Mouse (Mus musculus) MEL (cell line): ENCODE data around the gene Szrd1. TPM values are rescaled to one million over a fixed set of nuclear protein-coding genes. Genes with fewer than 3 reads are reported as not detected.
A peak's percentile ranks its signal among the peaks of the same experiment; 100 is the strongest.

Source experiments
- BHLHE40 ChIP-seq: IDR thresholded peaks from 2 replicates; pipeline ENCODE4 v1.6.1; 2012; ENCODE audit warnings: low read depth, mild to moderate bottlenecking, inconsistent platforms, low read length, improper control_type of control experiment, borderline replicate concordance
- CHD1 ChIP-seq: IDR thresholded peaks from 2 replicates; pipeline ENCODE4 v1.6.1; 2012; ENCODE audit warnings: low read depth, mild to moderate bottlenecking, inconsistent platforms, low read length, improper control_type of control experiment
- CHD2 ChIP-seq: IDR thresholded peaks from 2 replicates; pipeline ENCODE4 v1.6.1; 2011; ENCODE audit warnings: low read length, improper control_type of control experiment
- CTCF ChIP-seq, 3 experiments: IDR thresholded peaks in 2 of 3; conservative IDR thresholded peaks in 1 of 3; 2 replicates each; pipeline ENCODE4 v1.5.1; 2011 to 2012; ENCODE audit warnings: low read length in 3 of 3, low read depth in 2 of 3, mild to moderate bottlenecking in 2 of 3, improper control_type of control experiment in 1 of 3, inconsistent platforms in 1 of 3, mixed read lengths in 1 of 3, moderate library complexity in 1 of 3; ENCODE audit not compliant: control insufficient read depth in 1 of 3, insufficient read depth in 1 of 3, poor library complexity in 1 of 3, severe bottlenecking in 1 of 3
- E2F4 ChIP-seq: IDR thresholded peaks from 2 replicates; pipeline ENCODE4 v1.6.1; 2011; ENCODE audit warnings: low read depth, low read length, improper control_type of control experiment, borderline replicate concordance
- EP300 ChIP-seq, 2 experiments: IDR thresholded peaks; 2 replicates each; pipeline ENCODE4 v1.6.1; 2011; ENCODE audit warnings: improper control_type of control experiment in 2 of 2, low read length in 2 of 2, low read depth in 1 of 2, mild to moderate bottlenecking in 1 of 2
- GABPA ChIP-seq: IDR thresholded peaks from 2 replicates; pipeline ENCODE4 v1.6.1; 2012; ENCODE audit warnings: low read depth, mild to moderate bottlenecking, inconsistent platforms, low read length, improper control_type of control experiment, moderate library complexity
- MAX ChIP-seq: IDR thresholded peaks from 2 replicates; pipeline ENCODE4 v1.6.1; 2011; ENCODE audit warnings: low read length, improper control_type of control experiment
- MAZ ChIP-seq: IDR thresholded peaks from 2 replicates; pipeline ENCODE4 v1.6.1; 2012; ENCODE audit warnings: low read depth, mild to moderate bottlenecking, inconsistent platforms, low read length, improper control_type of control experiment
- MEF2A ChIP-seq: IDR thresholded peaks from 2 replicates; pipeline ENCODE4 v1.6.1; 2014; ENCODE audit warnings: low read depth, mild to moderate bottlenecking, inconsistent platforms, low read length, improper control_type of control experiment; ENCODE audit not compliant: poor library complexity, insufficient replicate concordance, severe bottlenecking; ENCODE audit errors: extremely low read depth
- MXI1 ChIP-seq: IDR thresholded peaks from 2 replicates; pipeline ENCODE4 v1.6.1; 2011; ENCODE audit warnings: mild to moderate bottlenecking, low read depth, low read length, improper control_type of control experiment
- MYC ChIP-seq: IDR thresholded peaks from 2 replicates; pipeline ENCODE4 v1.6.1; 2011; ENCODE audit warnings: low read depth, mild to moderate bottlenecking, low read length, improper control_type of control experiment, moderate library complexity
- NELFE ChIP-seq: IDR thresholded peaks from 2 replicates; pipeline ENCODE4 v1.6.1; 2011; ENCODE audit warnings: low read depth, low read length, improper control_type of control experiment
- NRF1 ChIP-seq: IDR thresholded peaks from 2 replicates; pipeline ENCODE4 v1.6.1; 2014; ENCODE audit warnings: low read depth, mild to moderate bottlenecking, inconsistent platforms, low read length, improper control_type of control experiment, moderate library complexity; ENCODE audit not compliant: poor library complexity, insufficient read depth, severe bottlenecking
- RCOR1 ChIP-seq: IDR thresholded peaks from 2 replicates; pipeline ENCODE4 v1.6.1; 2012; ENCODE audit warnings: low read depth, mild to moderate bottlenecking, inconsistent platforms, low read length, improper control_type of control experiment
- SIN3A ChIP-seq: IDR thresholded peaks from 2 replicates; pipeline ENCODE4 v1.6.1; 2012; ENCODE audit warnings: low read length, improper control_type of control experiment, inconsistent platforms
- SMC3 ChIP-seq: IDR thresholded peaks from 2 replicates; pipeline ENCODE4 v1.6.1; 2011; ENCODE audit warnings: low read depth, low read length, improper control_type of control experiment
- TAL1 ChIP-seq: IDR thresholded peaks from 2 replicates; pipeline ENCODE4 v1.6.1; 2012; ENCODE audit warnings: mild to moderate bottlenecking, inconsistent platforms, low read length, moderate library complexity, mixed read lengths
- TBP ChIP-seq: IDR thresholded peaks from 2 replicates; pipeline ENCODE4 v1.8.0; 2011; ENCODE audit warnings: low read depth, low read length, improper control_type of control experiment
- TCF12 ChIP-seq: IDR thresholded peaks from 2 replicates; pipeline ENCODE4 v1.6.1; 2014; ENCODE audit warnings: low read depth, mild to moderate bottlenecking, inconsistent platforms, low read length, improper control_type of control experiment, moderate library complexity
- ZC3H11A ChIP-seq: IDR thresholded peaks from 2 replicates; pipeline ENCODE4 v1.6.1; 2012; ENCODE audit warnings: low read depth, mild to moderate bottlenecking, inconsistent platforms, low read length, improper control_type of control experiment
- ZNF384 ChIP-seq: IDR thresholded peaks from 2 replicates; pipeline ENCODE4 v1.6.1; 2012; ENCODE audit warnings: low read depth, mild to moderate bottlenecking, inconsistent platforms, low read length, improper control_type of control experiment
- polyA plus RNA-seq, 2 experiments: library from polyadenylated mRNA; stranded (reverse) in 1 of 2; unstranded in 1 of 2; fragments of >175 nt in 1 of 2; fragments of >200 nt in 1 of 2; gene quantifications; 2 replicates each; pipeline versions ENCODE4 v1.2.1 to v1.2.4; 2012; ENCODE audit warnings: low replicate concordance in 2 of 2, low read depth in 1 of 2; ENCODE audit not compliant: insufficient read length in 2 of 2, insufficient read depth in 1 of 2, missing spikeins in 1 of 2
- total RNA-seq: library from RNA; depleted of rRNA; stranded (reverse); fragments of 300-350 nt; gene quantifications from 2 replicates; pipeline ENCODE4 v1.2.3, GENCODE M21; 2012

Szrd1 gene
- total and polyA plus RNA-seq, 3 experiments = 63.0 to 137 TPM; not detected in 1

- TF ChIP-seq GABPA (no peak), MAX (no peak), BHLHE40 (no peak), CHD1 (peak; percentile 31; the same call in 1 of the 2 replicates), CHD2 (no peak), ZNF384 (0 out of 2 replicates have a peak, but pooled peaks have one; percentile 5), ZC3H11A (no peak), MYC (no peak), RCOR1 (no peak), NELFE (peak; percentile 94), MXI1 (peak; percentile 87), SIN3A (peak; percentile 93), E2F4 (no peak), TAL1 (no peak), MEF2A (0 out of 2 replicates have a peak, but pooled peaks have one; percentile 25), NRF1 (peak; percentile 34; the same call in 1 of the 2 replicates), EP300 (IDR thresholded peaks at IDR 0.05; ENCODE audit: low read depth in 1 of 2, low read length in 2 of 2) (peak in 1 of 2 experiments; percentile 31; a peak in 2 of 4 replicates), TCF12 (peak; percentile 68), TBP (peak; percentile 92), MAZ (peak; percentile 97), SMC3 (peak; percentile 18; the same call in 1 of the 2 replicates), CTCF (IDR thresholded peaks at IDR 0.05 in 2 of 3, conservative IDR thresholded peaks at IDR 0.05 in 1 of 3; ENCODE audit: control insufficient read depth in 1 of 3, insufficient read depth in 1 of 3, low read depth in 2 of 3, low read length in 3 of 3, poor library complexity in 1 of 3, severe bottlenecking in 1 of 3) (peak; percentile 64 to 87 (median 80))
Observed at GRCm38 (mm10) chr4:141077681-141078509, 61.7 kb downstream of the Szrd1 start, which contains the start of gene Necap2 (continued).
